Mouse (Mus musculus) liver, embryonic 11.5 days (tissue): Measurements from ENCODE around the gene Mbtd1. TPM values are rescaled to one million over a fixed set of nuclear protein-coding genes. Genes with fewer than 3 reads are reported as not detected.

Experiments
- ATAC-seq: fragments of 200-750 bp; cut with Nextera tagmentation; replicated peaks from 2 replicates; pipeline ENCODE4 v1.8.0; 2017; ENCODE audit warnings: moderate number of reproducible peaks, mild to moderate bottlenecking, moderate TSS enrichment, moderate library complexity; ENCODE audit not compliant: low FRiP score
- DNase-seq: peaks from one replicate; pipeline ENCODE4 v3.0.0-alpha.2; 2017; ENCODE audit warnings: low spot score
- H3K27ac ChIP-seq: fragments of 300-500 bp; sonication (generic); 2 replicates; pipeline ENCODE4 v1.5.1; 2014; ENCODE audit warnings: mild to moderate bottlenecking, low read depth, low read length, control low read depth
- H3K27me3 ChIP-seq: fragments of 300-500 bp; sonication (generic); replicated peaks from 2 replicates; pipeline ENCODE4 v1.6.1; 2014; ENCODE audit warnings: low read length, mixed read lengths; ENCODE audit not compliant: control insufficient read depth, insufficient read depth
- H3K36me3 ChIP-seq: fragments of 300-500 bp; sonication (generic); 2 replicates; pipeline ENCODE4 v1.6.1; 2014; ENCODE audit warnings: mild to moderate bottlenecking, low read length, moderate library complexity, mixed read lengths; ENCODE audit not compliant: control insufficient read depth, insufficient read depth
- H3K4me1 ChIP-seq: fragments of 300-500 bp; sonication (generic); replicated peaks from 2 replicates; pipeline ENCODE4 v1.6.1; 2014; ENCODE audit warnings: low read length, mixed read lengths; ENCODE audit not compliant: control insufficient read depth, insufficient read depth
- H3K4me2 ChIP-seq: fragments of 300-500 bp; sonication (generic); 2 replicates; pipeline ENCODE4 v1.6.1; 2014; ENCODE audit warnings: mild to moderate bottlenecking, control low read depth, moderate library complexity
- H3K4me3 ChIP-seq: fragments of 300-500 bp; sonication (generic); 2 replicates; pipeline ENCODE4 v1.5.1; 2014; ENCODE audit warnings: low read depth, low read length, control low read depth
- H3K9ac ChIP-seq: fragments of 300-500 bp; sonication (generic); 2 replicates; pipeline ENCODE4 v1.6.1; 2014; ENCODE audit warnings: low read depth, low read length, control low read depth
- H3K9me3 ChIP-seq: fragments of 300-500 bp; sonication (generic); 2 replicates; pipeline ENCODE4 v1.6.1; 2016; ENCODE audit warnings: low read length, inconsistent platforms, mixed read lengths; ENCODE audit not compliant: control insufficient read depth
- WGBS: fragments of 180-500 bp; shearing (Covaris S2); extraction: QIAGEN DNeasy Blood & Tissue Kit; methylation state at CpG from one replicate; pipeline ENCODE4 v1.1.7; 2014; 5-methylcytosine and 5-hydroxymethylcytosine counted together
- polyA plus RNA-seq: library from polyadenylated mRNA; unstranded; fragments of >200 nt; fragmentation: Nextera tagmentation; extraction: Ambion mirVana; gene quantifications from 2 replicates; pipeline ENCODE4 v1.2.1, GENCODE M21; 2014

Mbtd1 gene
- polyA plus RNA-seq, 1 experiment from 2014 or later: 19.3 TPM

GRCm38 (mm10) chr11:93987026-93987425 lies 101.4 kb downstream of the Mbtd1 start:
- Histone ChIP-seq H3K27ac (no peak overlapping the region), H3K4me1 (peaks cover 14% of the 10 kb centered on the region; the same call in 1 of the 2 replicates), H3K4me2 (no peak overlapping the region), H3K9me3 (no peaks in the 10 kb centered on the region), H3K27me3 (no peaks in the 10 kb centered on the region), H3K9ac (no peak overlapping the region), H3K36me3 (no peaks in the 10 kb centered on the region), H3K4me3 (no peak overlapping the region)
- DNase-seq (no peak), ATAC-seq (no peak)
- WGBS: 79% methylated on average over 4 of the region's 4 CpGs

- no peak for DNase-seq
- WGBS: 46% methylated on average over 8 of the region's 8 CpGs
- H3K9ac ChIP-seq: 0 out of 2 replicates have a peak overlapping the region, but pooled peaks have one; percentile 26
- H3K4me2 ChIP-seq: peak overlapping the region; percentile 16; the same call in 1 of the 2 replicates
- no peaks in the 10 kb centered on the region for H3K27me3 ChIP-seq
- ATAC-seq: no peak
- peak overlapping the region; percentile 23 for H3K27ac ChIP-seq
- H3K4me1 ChIP-seq: peaks cover 14% of the 10 kb centered on the region; the same call in 1 of the 2 replicates
- no peaks in the 10 kb centered on the region for H3K36me3 ChIP-seq
- no peaks in the 10 kb centered on the region for H3K9me3 ChIP-seq
- H3K4me3 ChIP-seq: no peak overlapping the region
Observed at GRCm38 (mm10) chr11:93987625-93988327, 102.1 kb downstream of the Mbtd1 start.

GRCm38 (mm10) chr11:93988328-93989062 lies 102.8 kb downstream of the Mbtd1 start:
- no peak overlapping the region for H3K9ac ChIP-seq
- no peaks in the 10 kb centered on the region for H3K36me3 ChIP-seq
- no peak for ATAC-seq
- no peaks in the 10 kb centered on the region for H3K27me3 ChIP-seq
- no peak for DNase-seq
- peaks cover 14% of the 10 kb centered on the region; the same call in 1 of the 2 replicates for H3K4me1 ChIP-seq
- 63% methylated on average over 12 of the region's 12 CpGs for WGBS
- H3K4me2 ChIP-seq: peak overlapping the region; percentile 16; the same call in 1 of the 2 replicates
- H3K4me3 ChIP-seq: no peak overlapping the region
- H3K27ac ChIP-seq: peak overlapping the region; percentile 23
- no peaks in the 10 kb centered on the region for H3K9me3 ChIP-seq

GRCm38 (mm10) chr11:93994531-93994930 lies 108.9 kb downstream of the Mbtd1 start:
- DNase-seq (no peak), ATAC-seq (no peak)
- no peaks in the 10 kb centered on the region for H3K27me3 ChIP-seq
- H3K36me3 ChIP-seq: no peaks in the 10 kb centered on the region
- H3K27ac ChIP-seq: peak overlapping the region; percentile 99; the same call in 1 of the 2 replicates
- H3K9ac ChIP-seq: peak overlapping the region; percentile 88
- peaks cover 12% of the 10 kb centered on the region for H3K4me1 ChIP-seq
- peak overlapping the region; percentile 96 for H3K4me3 ChIP-seq
- H3K4me2 ChIP-seq: peak overlapping the region; percentile 88
- no peaks in the 10 kb centered on the region for H3K9me3 ChIP-seq
- WGBS: 66% methylated on average over 5 of the region's 5 CpGs

GRCm38 (mm10) chr11:93995111-93995719 lies 109.6 kb downstream of the Mbtd1 start:
- no peaks in the 10 kb centered on the region for H3K27me3 ChIP-seq
- DNase-seq (peak; percentile 50), ATAC-seq (peak; percentile 75)
- peak overlapping the region; percentile 88 for H3K9ac ChIP-seq
- WGBS: 2% methylated on average over 15 of the region's 15 CpGs
- H3K27ac ChIP-seq: peak overlapping the region; percentile 99
- H3K9me3 ChIP-seq: no peaks in the 10 kb centered on the region
- peak overlapping the region; percentile 96 for H3K4me3 ChIP-seq
- H3K4me2 ChIP-seq: peak overlapping the region; percentile 88
- H3K36me3 ChIP-seq: no peaks in the 10 kb centered on the region
- H3K4me1 ChIP-seq: peaks cover 12% of the 10 kb centered on the region

- peak within 1 kb of the TSS; percentile 88 for H3K9ac ChIP-seq
- peak; percentile 91 for ATAC-seq
- H3K27ac ChIP-seq: peak within 1 kb of the TSS; percentile 99
- 1% methylated on average over 59 of the region's 70 CpGs for WGBS
- peak; percentile 92 for DNase-seq
- no peaks in the 10 kb centered on the region for H3K36me3 ChIP-seq
- H3K4me3 ChIP-seq: peak within 1 kb of the TSS; percentile 96
- peak within 1 kb of the TSS; percentile 92 for H3K4me2 ChIP-seq
- H3K9me3 ChIP-seq: no peaks in the 10 kb centered on the region
- H3K27me3 ChIP-seq: no peaks in the 10 kb centered on the region
- peaks cover 12% of the 10 kb centered on the region for H3K4me1 ChIP-seq
Observed at GRCm38 (mm10) chr11:93995720-93996305, 110.2 kb downstream of the Mbtd1 start, which contains the start of gene Spag9. Gene Spag9, plus strand, starts transcription at chr11:93996091.

Other genes with a start within 250 kb of the Mbtd1 start
- 42.7 and 46.7 TPM in 2 replicates for gene Utp18, start 86 bp upstream of the Mbtd1 start, polyA plus RNA-seq
- 112 and 142 TPM in 2 replicates for gene Nme2, start 70.4 kb downstream of the Mbtd1 start, polyA plus RNA-seq
- 393 TPM in 2 replicates for gene Gm20390, start 82.4 kb downstream of the Mbtd1 start, polyA plus RNA-seq
- gene Nme1, start 82.7 kb downstream of the Mbtd1 start, polyA plus RNA-seq: 315 and 317 TPM in 2 replicates
- 19.5 and 24.6 TPM in 2 replicates for gene Spag9, start 110.2 kb downstream of the Mbtd1 start, polyA plus RNA-seq